Mouse (Mus musculus): ENCODE results near the gene Kirrel3. TPM values are rescaled to one million over a fixed set of nuclear protein-coding genes. Genes with fewer than 3 reads are reported as not detected.

Gene Kirrel3
- polyA plus RNA-seq (2014; fragmentation: Nextera tagmentation; extraction: Ambion mirVana), result 2.5 and 3.2 TPM in 2 replicates

- DNase-seq (ENCODE audit: low spot score), result peak; percentile 80
- peak within 1 kb of the TSS; percentile 85 for H3K4me2 ChIP-seq (ENCODE audit: low read depth, low read length)
- no peaks in the 10 kb centered on the region for H3K36me3 ChIP-seq (replicated peaks; ENCODE audit: control insufficient read depth, insufficient read depth, low read depth, low read length)
- peak within 1 kb of the TSS; percentile 47 for H3K4me3 ChIP-seq (ENCODE audit: low read depth, low read length)
- no peaks in the 10 kb centered on the region for H3K9me3 ChIP-seq (replicated peaks; ENCODE audit: control insufficient read depth, low read length)
- peaks cover 29% of the 10 kb centered on the region for H3K27me3 ChIP-seq (ENCODE audit: control insufficient read depth, insufficient read depth, low read length)
- H3K9ac ChIP-seq (replicated peaks; ENCODE audit: low read length), result peak within 1 kb of the TSS; percentile 57
- WGBS, result under 1% methylated on average over 32 of the region's 35 CpGs
- peak; percentile 84; the same call in 1 of the 2 replicates for ATAC-seq (replicated peaks; ENCODE audit: insufficient number of reproducible peaks, low FRiP score, low TSS enrichment, low read depth)
- H3K27ac ChIP-seq (replicated peaks; ENCODE audit: low read depth, low read length), result no peak within 1 kb of the TSS
- H3K4me1 ChIP-seq (ENCODE audit: control insufficient read depth, insufficient read depth, low read length), result no peaks in the 10 kb centered on the region
Observed at GRCm38 (mm10) chr9:34485759-34486431, at the start of gene Kirrel3. TSS of gene Kirrel3 (plus strand) at chr9:34485894.

DNA sequence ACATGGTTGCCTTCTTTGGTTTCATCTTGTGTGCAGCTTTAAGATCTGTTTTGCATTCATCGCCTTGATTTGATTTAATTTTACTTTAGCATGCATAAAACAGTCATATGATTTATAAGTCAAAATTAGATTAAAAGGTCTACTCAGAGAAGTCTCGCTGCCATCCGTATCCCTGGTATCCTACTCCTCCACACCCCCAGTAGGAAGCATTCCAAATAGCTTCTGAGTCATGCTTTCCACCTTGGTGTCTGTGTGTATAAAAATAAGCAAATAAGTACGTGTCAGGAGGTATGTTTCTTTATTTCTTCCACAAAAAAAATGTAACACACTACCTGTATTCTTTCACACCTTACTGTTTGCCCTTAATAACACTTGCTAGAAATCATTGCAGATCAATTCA lies 45.0 kb upstream of the Kirrel3 start:
- no peaks in the 10 kb centered on the region for H3K36me3 ChIP-seq (replicated peaks; ENCODE audit: control insufficient read depth, insufficient read depth, low read depth, low read length)
- no peak overlapping the region for H3K4me3 ChIP-seq (ENCODE audit: low read depth, low read length)
- no peaks in the 10 kb centered on the region for H3K9me3 ChIP-seq (replicated peaks; ENCODE audit: control insufficient read depth, low read length)
- H3K4me2 ChIP-seq (ENCODE audit: low read depth, low read length), result no peak overlapping the region
- H3K9ac ChIP-seq (replicated peaks; ENCODE audit: low read length), result no peak overlapping the region
- WGBS, result 83% methylated on average over 4 of the region's 4 CpGs
- no peak overlapping the region for H3K27ac ChIP-seq (replicated peaks; ENCODE audit: low read depth, low read length)
- H3K27me3 ChIP-seq (ENCODE audit: control insufficient read depth, insufficient read depth, low read length), result no peaks in the 10 kb centered on the region
- no peak for ATAC-seq (replicated peaks; ENCODE audit: insufficient number of reproducible peaks, low FRiP score, low TSS enrichment, low read depth)
- no peak for DNase-seq (ENCODE audit: low spot score)
- H3K4me1 ChIP-seq (ENCODE audit: control insufficient read depth, insufficient read depth, low read length), result no peaks in the 10 kb centered on the region

GRCm38 (mm10) chr9:34443950-34444349 lies 41.7 kb upstream of the Kirrel3 start:
- no peak overlapping the region for H3K4me2 ChIP-seq (ENCODE audit: low read depth, low read length)
- 65% methylated on average over 4 of the region's 4 CpGs for WGBS
- ATAC-seq (replicated peaks; ENCODE audit: insufficient number of reproducible peaks, low FRiP score, low TSS enrichment, low read depth) (no peak), DNase-seq (ENCODE audit: low spot score) (no peak)
- H3K9ac ChIP-seq (replicated peaks; ENCODE audit: low read length), result no peak overlapping the region
- no peaks in the 10 kb centered on the region for H3K9me3 ChIP-seq (replicated peaks; ENCODE audit: control insufficient read depth, low read length)
- no peak overlapping the region for H3K4me3 ChIP-seq (ENCODE audit: low read depth, low read length)
- H3K36me3 ChIP-seq (replicated peaks; ENCODE audit: control insufficient read depth, insufficient read depth, low read depth, low read length), result no peaks in the 10 kb centered on the region
- no peak overlapping the region for H3K27ac ChIP-seq (replicated peaks; ENCODE audit: low read depth, low read length)
- H3K27me3 ChIP-seq (ENCODE audit: control insufficient read depth, insufficient read depth, low read length), result no peaks in the 10 kb centered on the region
- no peaks in the 10 kb centered on the region for H3K4me1 ChIP-seq (ENCODE audit: control insufficient read depth, insufficient read depth, low read length)

DNA sequence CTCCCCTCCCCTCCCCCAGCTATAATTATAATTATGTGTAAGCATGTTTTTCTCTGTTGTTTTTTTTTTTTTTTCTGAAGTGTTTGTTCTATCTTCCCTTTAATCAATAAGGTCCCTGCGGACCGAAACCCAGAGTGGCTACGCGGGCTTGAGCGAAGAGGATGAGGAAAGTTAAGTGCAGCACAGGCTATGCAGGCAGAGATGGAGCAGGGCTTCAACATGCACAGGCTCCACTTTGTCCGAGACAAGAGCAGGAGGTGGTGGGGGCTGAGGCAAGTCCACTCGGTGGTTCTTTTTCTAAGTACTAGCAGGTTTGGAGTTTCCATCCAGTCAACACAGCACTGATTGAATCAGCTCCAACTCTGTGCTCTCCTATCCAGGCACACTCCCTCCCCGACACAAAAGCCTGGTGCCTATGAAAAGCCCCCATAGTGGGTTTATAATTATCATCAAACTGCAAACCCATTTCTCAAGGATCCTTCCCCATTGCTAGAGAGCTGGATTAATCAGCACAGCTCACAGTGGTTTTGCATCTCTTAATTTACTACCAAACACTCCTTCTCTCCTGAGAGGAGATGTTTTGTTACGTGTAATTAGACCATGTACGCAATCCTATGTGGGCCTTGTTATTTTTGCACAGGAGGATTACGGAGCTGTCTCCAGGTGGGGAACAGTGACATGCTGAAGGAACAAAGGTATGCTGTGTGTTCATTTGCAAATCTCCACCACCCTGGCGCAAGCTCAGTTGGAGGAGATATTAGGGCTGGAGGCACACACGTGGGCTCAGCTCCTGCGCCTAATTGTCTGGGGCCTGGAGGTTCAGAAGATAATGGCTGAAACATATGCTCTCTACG lies 39.0 kb upstream of the Kirrel3 start:
- no peaks in the 10 kb centered on the region for H3K27me3 ChIP-seq (ENCODE audit: control insufficient read depth, insufficient read depth, low read length)
- no peak overlapping the region for H3K4me2 ChIP-seq (ENCODE audit: low read depth, low read length)
- no peaks in the 10 kb centered on the region for H3K9me3 ChIP-seq (replicated peaks; ENCODE audit: control insufficient read depth, low read length)
- no peak overlapping the region for H3K9ac ChIP-seq (replicated peaks; ENCODE audit: low read length)
- ATAC-seq (replicated peaks; ENCODE audit: insufficient number of reproducible peaks, low FRiP score, low TSS enrichment, low read depth), result no peak
- no peaks in the 10 kb centered on the region for H3K36me3 ChIP-seq (replicated peaks; ENCODE audit: control insufficient read depth, insufficient read depth, low read depth, low read length)
- no peak overlapping the region for H3K4me3 ChIP-seq (ENCODE audit: low read depth, low read length)
- WGBS, result 59% methylated on average over 15 of the region's 15 CpGs
- no peak for DNase-seq (ENCODE audit: low spot score)
- no peak overlapping the region for H3K27ac ChIP-seq (replicated peaks; ENCODE audit: low read depth, low read length)
- no peaks in the 10 kb centered on the region for H3K4me1 ChIP-seq (ENCODE audit: control insufficient read depth, insufficient read depth, low read length)

- ATAC-seq (replicated peaks; ENCODE audit: insufficient number of reproducible peaks, low FRiP score, low TSS enrichment, low read depth) (no peak), DNase-seq (ENCODE audit: low spot score) (no peak)
- 85% methylated on average over 2 of the region's 2 CpGs for WGBS
- Histone ChIP-seq H3K4me2 (ENCODE audit: low read depth, low read length) (no peak overlapping the region), H3K36me3 (replicated peaks; ENCODE audit: control insufficient read depth, insufficient read depth, low read depth, low read length) (no peaks in the 10 kb centered on the region), H3K9me3 (replicated peaks; ENCODE audit: control insufficient read depth, low read length) (no peaks in the 10 kb centered on the region), H3K27me3 (ENCODE audit: control insufficient read depth, insufficient read depth, low read length) (no peaks in the 10 kb centered on the region), H3K4me3 (ENCODE audit: low read depth, low read length) (no peak overlapping the region), H3K9ac (replicated peaks; ENCODE audit: low read length) (no peak overlapping the region), H3K4me1 (ENCODE audit: control insufficient read depth, insufficient read depth, low read length) (no peaks in the 10 kb centered on the region), H3K27ac (replicated peaks; ENCODE audit: low read depth, low read length) (no peak overlapping the region)
Observed at GRCm38 (mm10) chr9:34447736-34448135, 38.0 kb upstream of the Kirrel3 start.

- H3K9ac ChIP-seq (replicated peaks; ENCODE audit: low read length), result no peak overlapping the region
- H3K27me3 ChIP-seq (ENCODE audit: control insufficient read depth, insufficient read depth, low read length), result no peaks in the 10 kb centered on the region
- ATAC-seq (replicated peaks; ENCODE audit: insufficient number of reproducible peaks, low FRiP score, low TSS enrichment, low read depth) (no peak), DNase-seq (ENCODE audit: low spot score) (no peak)
- no peak overlapping the region for H3K27ac ChIP-seq (replicated peaks; ENCODE audit: low read depth, low read length)
- no peaks in the 10 kb centered on the region for H3K9me3 ChIP-seq (replicated peaks; ENCODE audit: control insufficient read depth, low read length)
- 85% methylated on average over 4 of the region's 4 CpGs for WGBS
- no peaks in the 10 kb centered on the region for H3K36me3 ChIP-seq (replicated peaks; ENCODE audit: control insufficient read depth, insufficient read depth, low read depth, low read length)
- no peak overlapping the region for H3K4me3 ChIP-seq (ENCODE audit: low read depth, low read length)
- no peaks in the 10 kb centered on the region for H3K4me1 ChIP-seq (ENCODE audit: control insufficient read depth, insufficient read depth, low read length)
- no peak overlapping the region for H3K4me2 ChIP-seq (ENCODE audit: low read depth, low read length)
Observed at GRCm38 (mm10) chr9:34448467-34448866, 37.2 kb upstream of the Kirrel3 start.

- H3K4me3 ChIP-seq (ENCODE audit: low read depth, low read length), result no peak overlapping the region
- no peak overlapping the region for H3K9ac ChIP-seq (replicated peaks; ENCODE audit: low read length)
- no peak overlapping the region for H3K27ac ChIP-seq (replicated peaks; ENCODE audit: low read depth, low read length)
- no peak for ATAC-seq (replicated peaks; ENCODE audit: insufficient number of reproducible peaks, low FRiP score, low TSS enrichment, low read depth)
- H3K4me1 ChIP-seq (ENCODE audit: control insufficient read depth, insufficient read depth, low read length), result no peaks in the 10 kb centered on the region
- H3K4me2 ChIP-seq (ENCODE audit: low read depth, low read length), result no peak overlapping the region
- H3K27me3 ChIP-seq (ENCODE audit: control insufficient read depth, insufficient read depth, low read length), result no peaks in the 10 kb centered on the region
- WGBS, result 64% methylated on average over 5 of the region's 5 CpGs
- no peaks in the 10 kb centered on the region for H3K9me3 ChIP-seq (replicated peaks; ENCODE audit: control insufficient read depth, low read length)
- H3K36me3 ChIP-seq (replicated peaks; ENCODE audit: control insufficient read depth, insufficient read depth, low read depth, low read length), result no peaks in the 10 kb centered on the region
- no peak for DNase-seq (ENCODE audit: low spot score)
Observed at GRCm38 (mm10) chr9:34458189-34458588, 27.5 kb upstream of the Kirrel3 start.

- 60% methylated on average over 5 of the region's 5 CpGs for WGBS
Observed at GRCm38 (mm10) chr9:34459968-34460367, 25.7 kb upstream of the Kirrel3 start.

More at GRCm38 (mm10) chr9:34459968-34460367, 25.7 kb upstream of the Kirrel3 start:
- ATAC-seq (replicated peaks; ENCODE audit: insufficient number of reproducible peaks, low FRiP score, low TSS enrichment, low read depth), result no peak
- no peaks in the 10 kb centered on the region for H3K4me1 ChIP-seq (ENCODE audit: control insufficient read depth, insufficient read depth, low read length)
- H3K4me2 ChIP-seq (ENCODE audit: low read depth, low read length), result no peak overlapping the region
- H3K9ac ChIP-seq (replicated peaks; ENCODE audit: low read length), result no peak overlapping the region
- no peaks in the 10 kb centered on the region for H3K36me3 ChIP-seq (replicated peaks; ENCODE audit: control insufficient read depth, insufficient read depth, low read depth, low read length)
- no peak overlapping the region for H3K4me3 ChIP-seq (ENCODE audit: low read depth, low read length)
- H3K9me3 ChIP-seq (replicated peaks; ENCODE audit: control insufficient read depth, low read length), result no peaks in the 10 kb centered on the region
- no peak overlapping the region for H3K27ac ChIP-seq (replicated peaks; ENCODE audit: low read depth, low read length)
- H3K27me3 ChIP-seq (ENCODE audit: control insufficient read depth, insufficient read depth, low read length), result no peaks in the 10 kb centered on the region
- DNase-seq (ENCODE audit: low spot score), result no peak
